Mouse (Mus musculus) myocyte (in vitro differentiated cells): ENCODE data around the gene Ankrd50. TPM values are rescaled to one million over a fixed set of nuclear protein-coding genes. Genes with fewer than 3 reads are reported as not detected.
A peak's percentile ranks its signal among the peaks of the same experiment; 100 is the strongest.

Experiments used
- H3K27me3 ChIP-seq: one replicate; pipeline ENCODE4 v1.6.1; 2011; ENCODE audit not compliant: control insufficient read depth, insufficient read depth, insufficient read length
- H3K36me3 ChIP-seq: one replicate; pipeline ENCODE4 v1.6.1; 2011; ENCODE audit not compliant: control insufficient read depth, insufficient read depth
- H3K4me2 ChIP-seq: one replicate; pipeline ENCODE4 v1.6.1; 2011; ENCODE audit warnings: low read depth, control low read depth
- H3K4me3 ChIP-seq: one replicate; pipeline ENCODE4 v1.5.1; 2011; ENCODE audit warnings: mild to moderate bottlenecking, control low read depth, moderate library complexity
- H3K79me2 ChIP-seq: one replicate; pipeline ENCODE4 v1.6.1; 2011; ENCODE audit not compliant: control insufficient read depth, insufficient read depth
- H3ac ChIP-seq: one replicate; pipeline ENCODE4 v1.6.1; 2011; ENCODE audit not compliant: control insufficient read depth, insufficient read length
- CEBPB ChIP-seq: IDR thresholded peaks from 2 replicates; pipeline ENCODE4 v1.6.1; 2011; ENCODE audit warnings: mild to moderate bottlenecking, moderate library complexity; ENCODE audit not compliant: poor library complexity, insufficient read depth, severe bottlenecking
- E2F4 ChIP-seq: IDR thresholded peaks from one replicate; pipeline ENCODE4 v1.6.1; 2011; ENCODE audit warnings: mild to moderate bottlenecking, control low read depth, moderate library complexity; ENCODE audit not compliant: insufficient read depth
- MAX ChIP-seq: IDR thresholded peaks from one replicate; pipeline ENCODE4 v1.6.1; 2011; ENCODE audit warnings: low read depth, mild to moderate bottlenecking, control low read depth
- MYOD1 ChIP-seq, 3 experiments: IDR thresholded peaks; one replicate each; pipeline ENCODE4 v1.6.1; 2011; ENCODE audit warnings: control low read depth in 2 of 3, low read depth in 2 of 3, mild to moderate bottlenecking in 2 of 3, moderate library complexity in 1 of 3; ENCODE audit not compliant: insufficient read length in 2 of 3, control insufficient read depth in 1 of 3
- MYOG ChIP-seq, 3 experiments: IDR thresholded peaks; one replicate each; pipeline ENCODE4 v1.6.1; 2011; ENCODE audit warnings: control low read depth in 2 of 3, low read depth in 2 of 3, mild to moderate bottlenecking in 2 of 3; ENCODE audit not compliant: insufficient read length in 2 of 3, control insufficient read depth in 1 of 3, insufficient read depth in 1 of 3
- POLR2A ChIP-seq: IDR thresholded peaks from one replicate; pipeline ENCODE4 v1.6.1; 2011; ENCODE audit warnings: low read depth, mild to moderate bottlenecking, control low read depth, moderate library complexity; ENCODE audit not compliant: insufficient read length
- POLR2AphosphoS2 ChIP-seq: IDR thresholded peaks from one replicate; pipeline ENCODE4 v1.6.1; 2011; ENCODE audit warnings: low read depth, control low read depth; ENCODE audit not compliant: insufficient read length
- REST ChIP-seq: IDR thresholded peaks from one replicate; pipeline ENCODE4 v1.6.1; 2011; ENCODE audit warnings: mild to moderate bottlenecking, control low read depth, moderate library complexity; ENCODE audit not compliant: insufficient read depth, insufficient read length
- SRF ChIP-seq: IDR thresholded peaks from one replicate; pipeline ENCODE4 v1.6.1; 2011; ENCODE audit warnings: low read depth; ENCODE audit not compliant: control insufficient read depth, insufficient read length
- TCF12 ChIP-seq: IDR thresholded peaks from one replicate; pipeline ENCODE4 v1.6.1; 2011; ENCODE audit warnings: mild to moderate bottlenecking, control low read depth; ENCODE audit not compliant: poor library complexity, insufficient read depth, severe bottlenecking
- TCF3 ChIP-seq: IDR thresholded peaks from one replicate; pipeline ENCODE4 v1.6.1; 2011; ENCODE audit warnings: low read depth, control low read depth; ENCODE audit not compliant: insufficient read length
- USF1 ChIP-seq: IDR thresholded peaks from one replicate; pipeline ENCODE4 v1.6.1; 2011; ENCODE audit warnings: low read depth, mild to moderate bottlenecking, control low read depth, moderate library complexity
- polyA plus RNA-seq: library from polyadenylated mRNA; unstranded; fragments of >200 nt; fragmentation: generic; extraction: Trizol; gene quantifications from one replicate; pipeline ENCODE4 v1.2.1, GENCODE M21; 2012; ENCODE audit warnings: missing spikeins

Gene Ankrd50
- polyA plus RNA-seq, 1 experiment = 44.2 TPM

- peaks cover 19% of the 10 kb centered on the region for H3K36me3 ChIP-seq
These were observed 18.5 kb downstream of the Ankrd50 start for GRCm38 (mm10) chr3:38466139-38466538.

GRCm38 (mm10) chr3:38463149-38463548, 21.5 kb downstream of the Ankrd50 start:
- Histone ChIP-seq H3K4me2 (no peak overlapping the region), H3ac (no peak overlapping the region), H3K27me3 (no peaks in the 10 kb centered on the region), H3K36me3 (peaks cover 33% of the 10 kb centered on the region), H3K79me2 (peaks cover 53% of the 10 kb centered on the region), H3K4me3 (no peak overlapping the region)
- TF ChIP-seq POLR2A = no peak
- no peak for TF ChIP-seq USF1
- TF ChIP-seq REST = no peak
- TF ChIP-seq TCF3 = no peak
- TF ChIP-seq MAX = no peak
- no peak for TF ChIP-seq MYOG (IDR thresholded peaks at IDR 0.05; ENCODE audit: control insufficient read depth in 1 of 3, insufficient read depth in 1 of 3, insufficient read length in 2 of 3, low read depth in 2 of 3)
- TF ChIP-seq CEBPB = no peak
- TF ChIP-seq TCF12 = no peak
- no peak for TF ChIP-seq E2F4
- no peak for TF ChIP-seq SRF
- TF ChIP-seq MYOD1 (IDR thresholded peaks at IDR 0.05; ENCODE audit: control insufficient read depth in 1 of 3, insufficient read length in 2 of 3, low read depth in 2 of 3) = no peak
- TF ChIP-seq POLR2AphosphoS2 = no peak

More at GRCm38 (mm10) chr3:38466139-38466538, 18.5 kb downstream of the Ankrd50 start:
- no peak for TF ChIP-seq USF1
- TF ChIP-seq TCF12 = no peak
- no peak for TF ChIP-seq MAX
- TF ChIP-seq E2F4 = no peak
- TF ChIP-seq CEBPB = no peak
- no peak for TF ChIP-seq REST
- no peak for TF ChIP-seq POLR2AphosphoS2
- no peak for TF ChIP-seq MYOD1 (IDR thresholded peaks at IDR 0.05; ENCODE audit: control insufficient read depth in 1 of 3, insufficient read length in 2 of 3, low read depth in 2 of 3)
- TF ChIP-seq TCF3 = no peak
- TF ChIP-seq SRF = no peak
- TF ChIP-seq POLR2A = no peak
- no peak overlapping the region for H3ac ChIP-seq
- no peaks in the 10 kb centered on the region for H3K27me3 ChIP-seq
- no peak overlapping the region for H3K4me2 ChIP-seq
- H3K4me3 ChIP-seq = no peak overlapping the region
- H3K79me2 ChIP-seq = peaks cover 80% of the 10 kb centered on the region

- TF ChIP-seq TCF12 (no peak), SRF (no peak)
- H3K4me3 ChIP-seq = no peak overlapping the region
- no peaks in the 10 kb centered on the region for H3K27me3 ChIP-seq
- peaks cover 34% of the 10 kb centered on the region for H3K36me3 ChIP-seq
- peaks cover 43% of the 10 kb centered on the region for H3K79me2 ChIP-seq
- H3ac ChIP-seq = no peak overlapping the region
- H3K4me2 ChIP-seq = no peak overlapping the region
These were observed 22.9 kb downstream of the Ankrd50 start for GRCm38 (mm10) chr3:38461742-38462141.

GRCm38 (mm10) chr3:38460250-38460624, 24.4 kb downstream of the Ankrd50 start:
- no peak overlapping the region for H3K4me3 ChIP-seq
- no peaks in the 10 kb centered on the region for H3K27me3 ChIP-seq
- peaks cover 31% of the 10 kb centered on the region for H3K79me2 ChIP-seq
- peaks cover 48% of the 10 kb centered on the region for H3K36me3 ChIP-seq
- H3K4me2 ChIP-seq = peak overlapping the region; percentile 22
- no peak overlapping the region for H3ac ChIP-seq
- TF ChIP-seq E2F4 (no peak), TCF12 (peak; percentile 69), MYOG (IDR thresholded peaks at IDR 0.05; ENCODE audit: control insufficient read depth in 1 of 3, insufficient read depth in 1 of 3, insufficient read length in 2 of 3, low read depth in 2 of 3) (peak in 2 of 3 experiments; percentile 77 to 80), MYOD1 (IDR thresholded peaks at IDR 0.05; ENCODE audit: control insufficient read depth in 1 of 3, insufficient read length in 2 of 3, low read depth in 2 of 3) (peak; percentile 8 to 34 (median 32)), SRF (no peak)

- H3K4me2 ChIP-seq = peak overlapping the region; percentile 22
- TF ChIP-seq CEBPB (no peak), MAX (no peak), E2F4 (no peak), POLR2A (no peak), TCF3 (no peak)
- H3ac ChIP-seq = no peak overlapping the region
- no peak overlapping the region for H3K4me3 ChIP-seq
- H3K36me3 ChIP-seq = peaks cover 50% of the 10 kb centered on the region
- no peaks in the 10 kb centered on the region for H3K27me3 ChIP-seq
- peaks cover 26% of the 10 kb centered on the region for H3K79me2 ChIP-seq
These were observed 25.0 kb downstream of the Ankrd50 start for GRCm38 (mm10) chr3:38459507-38460249.
